Mouse (Mus musculus): ENCODE data around the gene Fank1.
"Not testable (repeated sequence)": the region's sequence is repeated elsewhere in the genome, so short reads cannot be mapped to it uniquely, and the experiment has no call there.

Fank1 gene

DNA sequence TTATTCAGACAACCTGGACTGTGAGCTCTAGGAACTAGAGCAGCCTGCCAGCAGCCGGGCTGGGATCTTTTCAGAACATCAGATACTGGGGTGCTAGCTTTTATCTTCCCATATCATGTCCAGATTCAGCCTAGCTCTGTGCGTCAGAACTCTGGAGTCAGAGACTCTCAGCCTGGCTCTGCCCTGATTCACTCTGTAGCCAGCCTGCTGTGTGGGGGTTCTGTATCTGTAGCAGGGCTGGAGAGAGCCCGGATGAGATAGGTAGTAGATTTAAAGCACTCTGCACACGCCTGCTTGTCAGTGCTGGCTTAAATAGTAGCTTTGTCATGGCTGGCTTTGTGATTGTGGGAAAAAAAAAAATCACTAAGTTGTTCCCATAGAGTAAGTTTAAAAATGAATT, 51.9 kb downstream of the Fank1 start:
- DNase-seq (ENCODE audit: low read depth, low spot score) = no peak

DNA sequence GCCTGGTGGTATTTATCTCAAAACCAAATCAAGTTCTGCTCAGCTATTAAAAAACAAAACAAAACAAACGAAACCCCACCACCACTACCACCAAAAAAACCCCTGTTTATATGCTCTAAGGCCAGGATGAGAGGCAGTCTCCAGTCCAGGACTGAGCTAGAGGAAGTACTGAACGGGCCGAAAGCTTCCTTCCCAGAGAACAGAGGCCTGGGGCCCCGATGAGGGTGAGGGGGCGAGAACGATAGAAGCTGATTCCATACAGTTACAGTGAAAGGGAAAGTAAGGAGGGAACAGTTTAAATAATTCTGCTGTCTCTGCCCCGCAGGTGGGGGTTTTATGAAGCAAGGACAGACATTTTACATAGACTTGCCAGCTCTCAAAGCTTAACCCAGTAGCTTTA, 52.9 kb downstream of the Fank1 start:
- no peak for DNase-seq (ENCODE audit: low read depth, low spot score)

DNA sequence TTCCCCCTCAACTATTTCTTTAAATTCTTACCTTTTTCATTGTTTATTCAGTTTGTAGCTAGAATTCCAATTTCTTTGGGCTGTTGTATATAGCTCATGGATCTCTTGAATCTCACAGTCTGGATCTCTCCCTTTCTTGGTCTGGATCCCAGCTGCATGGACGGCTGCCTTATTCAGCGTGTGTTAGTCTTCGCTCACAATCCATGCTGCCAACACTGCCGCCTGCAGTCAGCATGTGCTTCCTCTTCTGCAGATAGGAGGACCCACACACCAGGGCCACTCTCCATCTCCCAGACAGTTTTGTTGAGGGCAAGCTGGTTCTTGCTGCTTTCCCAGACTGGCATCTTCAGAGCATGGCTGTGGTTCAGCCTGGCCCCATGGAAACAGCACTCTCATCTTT, 62.9 kb downstream of the Fank1 start:
- DNase-seq (ENCODE audit: low read depth, low spot score) = no peak

DNA sequence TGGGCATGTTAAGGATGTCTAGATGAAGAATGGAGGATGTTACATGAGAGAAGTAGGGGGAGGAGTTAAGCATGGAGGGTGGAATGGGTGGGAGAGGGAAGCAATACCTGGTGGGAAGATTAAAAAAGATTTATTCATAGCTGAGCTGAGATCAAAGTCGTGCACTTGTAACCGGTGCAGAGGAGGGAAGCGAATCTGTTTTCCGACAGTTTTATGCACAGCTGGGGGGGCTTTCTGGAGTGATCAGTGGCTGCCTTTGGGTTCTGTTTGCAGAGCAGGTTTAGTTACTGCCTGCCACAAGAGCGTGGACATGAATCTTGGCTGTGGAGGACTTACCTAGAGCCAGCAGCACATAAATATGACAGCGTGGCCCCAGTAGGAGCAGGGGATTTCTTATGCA, 65.4 kb downstream of the Fank1 start:
- no peak for DNase-seq (ENCODE audit: low read depth, low spot score)

DNA sequence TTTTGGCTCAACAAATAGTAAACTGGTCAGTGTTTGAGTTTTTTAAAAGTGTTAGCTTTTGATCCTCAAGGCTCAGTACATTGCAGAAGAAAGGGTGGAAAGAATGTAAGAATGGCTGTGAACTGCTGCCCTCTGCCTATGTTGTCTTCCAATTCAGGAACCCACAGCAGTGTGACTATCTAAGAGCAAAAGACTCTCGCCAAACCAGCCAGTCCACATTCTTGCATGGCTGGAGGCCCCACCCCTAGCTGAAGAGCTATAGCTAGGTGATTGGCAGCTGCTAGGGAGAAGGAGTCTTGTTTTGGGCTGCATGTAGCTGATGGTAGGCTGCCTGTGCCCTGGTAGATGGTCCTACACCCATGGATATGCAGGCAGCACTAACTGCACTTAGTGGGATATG, 70.5 kb downstream of the Fank1 start:
- no peak for DNase-seq (ENCODE audit: low read depth, low spot score)

DNA sequence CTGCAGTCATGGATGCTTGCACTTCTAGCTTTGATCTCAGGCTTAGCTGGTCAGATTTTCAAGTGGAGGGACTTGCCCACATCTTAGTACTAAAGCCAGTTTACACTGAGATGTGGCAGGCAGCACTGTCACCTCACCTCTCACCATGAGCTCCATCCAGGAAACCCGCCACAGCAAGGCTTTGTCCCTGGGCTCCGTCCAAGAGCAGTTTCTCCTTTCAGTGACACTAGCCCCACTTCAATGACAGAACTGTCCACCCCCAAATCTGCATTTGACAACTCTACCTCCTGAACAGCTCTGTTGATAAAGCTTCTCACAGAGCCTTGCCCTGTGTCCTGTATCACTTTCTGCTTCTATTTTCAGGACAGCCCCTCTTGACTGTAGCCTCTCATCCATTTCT, 71.5 kb downstream of the Fank1 start:
- no peak for DNase-seq (ENCODE audit: low read depth, low spot score)

DNA sequence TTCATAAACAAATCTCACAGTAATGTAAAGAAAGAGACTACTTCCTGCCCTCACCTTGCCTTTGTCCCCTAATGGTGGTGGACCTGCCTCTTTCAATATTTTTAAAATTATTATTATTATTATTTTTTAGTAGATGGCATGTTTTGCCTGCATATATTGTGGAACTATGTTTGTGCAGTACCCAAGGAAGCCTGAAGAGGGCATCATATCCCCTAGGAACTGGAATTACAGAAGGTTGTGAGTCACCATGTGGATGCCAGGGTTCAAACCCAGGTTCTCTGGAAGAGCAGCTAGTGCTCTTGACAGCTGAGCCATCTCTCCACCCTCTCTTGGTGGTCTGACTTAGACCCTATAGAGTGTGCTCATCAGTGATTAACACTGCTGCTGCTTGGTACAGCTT, 74.1 kb downstream of the Fank1 start:
- DNase-seq (ENCODE audit: low read depth, low spot score) = peak; percentile 4

DNA sequence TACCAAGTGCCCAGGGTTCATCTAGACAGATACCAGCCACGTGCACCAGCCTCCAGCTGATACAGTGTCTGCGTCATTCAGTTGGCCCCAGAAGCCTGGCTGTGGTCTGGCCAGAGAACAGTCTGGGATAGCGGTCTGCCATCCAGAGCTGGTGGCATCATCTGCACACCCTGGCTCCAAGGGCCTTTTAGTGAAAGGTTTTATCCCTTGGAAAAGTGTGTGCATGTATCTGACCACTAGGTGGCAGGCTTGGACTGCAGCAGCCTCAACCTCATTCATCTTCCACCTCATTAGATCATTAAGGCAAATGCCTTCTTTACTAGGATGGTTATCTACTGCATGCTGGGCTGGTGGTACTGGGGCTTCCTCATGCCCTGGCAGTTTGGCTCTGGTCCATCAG, 79.6 kb downstream of the Fank1 start:
- peak; percentile 61 for DNase-seq (ENCODE audit: low read depth, low spot score)

DNA sequence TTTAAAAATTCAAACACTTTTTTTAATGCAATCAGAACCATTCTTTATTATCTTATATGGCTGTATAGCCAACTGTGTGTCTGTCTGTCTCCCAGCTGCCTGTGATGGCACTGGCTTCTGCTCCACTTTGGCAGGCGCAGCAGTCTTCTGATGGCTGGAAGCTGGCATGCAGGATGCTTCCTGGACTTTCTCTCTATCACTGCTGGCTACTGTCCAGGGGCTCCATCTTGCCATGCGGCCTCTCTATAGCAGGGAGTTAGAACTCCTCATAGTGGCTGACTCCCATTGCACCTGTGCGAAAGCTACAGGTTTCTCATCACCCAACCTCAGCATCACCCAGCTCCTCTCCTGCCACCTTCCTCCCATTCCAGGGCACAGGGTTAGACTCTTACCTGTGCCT, 81.8 kb downstream of the Fank1 start:
- no peak for DNase-seq (ENCODE audit: low read depth, low spot score)

DNA sequence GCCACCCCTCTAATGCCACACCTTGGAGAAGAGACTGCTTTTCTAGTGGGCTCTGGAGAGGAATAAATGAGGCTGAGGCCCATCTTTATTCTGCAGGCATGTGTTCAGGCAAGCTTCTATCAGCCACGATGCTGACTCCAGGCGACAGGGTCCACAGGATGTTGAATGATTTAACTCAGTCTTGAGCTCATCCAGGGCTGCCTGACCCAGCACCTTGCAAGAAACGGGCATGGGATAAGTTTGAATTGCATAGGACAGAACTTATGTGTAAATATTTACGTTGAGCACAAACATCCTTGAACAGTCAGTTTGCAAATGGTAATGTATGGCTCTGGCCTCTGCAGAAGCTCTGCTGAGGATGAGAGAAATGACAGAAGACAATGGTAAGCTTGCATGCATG, 82.9 kb downstream of the Fank1 start:
- DNase-seq (ENCODE audit: low read depth, low spot score) = no peak

DNA sequence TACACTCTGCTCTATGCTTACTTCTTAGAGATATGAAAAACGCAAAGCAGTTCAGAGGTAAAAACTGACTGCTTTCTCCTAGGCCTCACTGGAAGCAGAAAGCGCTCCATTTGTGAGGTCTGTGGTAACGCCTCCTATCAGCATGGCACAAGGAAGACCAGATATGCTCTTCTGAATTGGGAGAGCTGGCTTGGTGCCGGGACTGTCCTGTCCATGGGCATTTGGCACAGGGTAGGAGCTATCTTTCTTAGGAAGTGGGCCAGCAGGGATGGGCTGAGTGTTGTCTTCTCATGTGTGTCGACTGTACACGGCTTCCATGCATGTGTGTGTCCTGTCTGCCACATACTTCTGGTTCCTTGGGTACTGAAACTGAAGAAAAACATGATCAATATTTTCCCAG, 85.6 kb downstream of the Fank1 start:
- no peak for DNase-seq (ENCODE audit: low read depth, low spot score)

DNA sequence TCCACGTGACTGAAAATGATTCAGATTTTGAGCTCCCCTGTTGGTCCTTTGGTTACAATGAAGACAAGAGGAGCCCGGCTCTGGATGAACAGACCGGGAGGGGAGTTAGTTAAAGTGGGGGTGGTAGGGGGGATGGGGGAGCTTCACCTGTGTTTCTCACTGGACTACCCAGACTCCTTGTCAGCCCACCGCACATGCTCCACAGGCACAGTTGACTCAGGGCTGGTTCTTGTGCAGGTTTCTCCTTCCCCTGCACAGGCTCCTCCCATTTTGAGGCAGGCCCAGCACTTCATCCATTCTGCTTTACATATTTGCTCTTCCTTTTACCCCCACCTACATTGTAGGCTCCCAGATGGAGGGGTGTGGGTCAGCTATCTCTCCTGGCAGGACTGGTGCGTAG, 86.1 kb downstream of the Fank1 start:
- no peak for DNase-seq (ENCODE audit: low read depth, low spot score)

DNA sequence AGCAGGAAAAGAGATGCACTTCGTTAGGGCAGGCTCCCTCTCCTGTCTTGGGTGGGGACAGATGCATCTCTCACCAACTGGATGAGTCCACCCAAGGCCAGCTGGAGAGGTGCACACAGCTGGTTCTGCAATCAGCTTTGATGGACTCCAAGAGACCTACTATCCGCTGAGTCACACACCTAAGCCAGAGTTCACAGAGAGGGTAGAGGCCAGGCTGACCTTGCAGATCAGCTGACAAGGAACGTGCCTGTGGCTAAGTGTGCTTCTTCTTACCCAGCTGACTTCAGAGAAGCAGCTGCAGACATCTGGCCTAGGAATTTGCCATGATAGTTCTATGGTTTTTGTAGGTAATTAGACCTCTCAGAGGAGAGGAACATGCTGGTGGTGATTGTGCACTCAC, 86.5 kb downstream of the Fank1 start:
- no peak for DNase-seq (ENCODE audit: low read depth, low spot score)

DNA sequence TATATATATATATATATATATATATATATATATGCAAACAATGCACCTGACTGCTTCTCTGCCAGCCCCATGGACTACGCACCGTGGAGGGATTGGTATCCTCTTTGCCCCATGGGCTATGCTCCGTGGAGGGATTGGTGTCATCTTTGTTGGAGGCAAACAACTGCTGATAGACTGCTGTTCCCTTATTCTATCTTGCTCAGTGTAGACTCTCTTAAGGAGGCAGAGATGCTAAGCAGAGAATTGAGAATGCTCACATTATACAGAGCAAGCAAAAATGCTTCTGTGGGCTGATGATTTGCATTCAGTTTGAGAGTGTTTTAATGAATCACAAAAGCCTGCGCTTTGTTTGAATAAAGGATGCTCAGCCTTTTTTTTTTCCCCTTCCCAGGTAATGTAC, 87.0 kb downstream of the Fank1 start:
- DNase-seq (ENCODE audit: low read depth, low spot score) = no peak

DNA sequence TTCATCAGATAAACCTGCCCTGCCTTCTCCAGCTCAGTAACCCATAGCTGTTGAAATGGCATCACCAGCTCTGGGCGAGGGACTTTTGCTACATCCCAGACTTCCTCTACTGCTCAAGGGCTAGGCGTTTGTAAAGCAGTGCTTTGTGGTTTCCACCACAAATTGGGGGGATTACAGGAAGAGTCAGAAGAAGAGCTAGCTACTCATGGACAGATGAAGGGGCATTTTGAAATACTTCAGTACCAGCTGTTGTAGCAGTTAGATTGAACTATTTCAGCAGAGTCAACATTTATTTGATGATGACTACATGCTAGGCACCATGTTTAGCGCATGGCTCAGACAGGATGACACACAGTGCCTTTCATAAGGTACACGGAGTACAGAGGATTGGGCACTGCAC, 93.6 kb downstream of the Fank1 start:
- no peak for DNase-seq (ENCODE audit: low read depth, low spot score)

DNA sequence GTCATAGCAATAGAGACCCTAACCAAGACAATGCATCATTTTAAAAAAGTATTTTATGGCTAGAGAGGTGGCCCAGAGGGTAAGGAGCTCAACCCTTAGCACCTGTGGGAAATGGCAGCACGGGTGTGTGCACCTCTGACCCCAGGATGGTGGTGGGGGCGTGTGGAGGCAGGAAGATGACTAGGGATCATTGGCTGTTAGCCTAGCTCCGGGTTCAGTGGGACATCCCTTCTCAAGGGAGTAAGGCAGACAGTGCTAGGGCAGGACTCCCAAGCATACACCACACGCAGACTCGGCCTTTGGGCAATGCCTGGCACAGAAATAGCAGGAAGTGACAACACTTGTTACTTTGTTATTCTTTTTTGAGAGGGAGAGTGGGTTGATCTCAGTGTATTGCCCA, 96.0 kb downstream of the Fank1 start:
- DNase-seq (ENCODE audit: low read depth, low spot score) = no peak

DNA sequence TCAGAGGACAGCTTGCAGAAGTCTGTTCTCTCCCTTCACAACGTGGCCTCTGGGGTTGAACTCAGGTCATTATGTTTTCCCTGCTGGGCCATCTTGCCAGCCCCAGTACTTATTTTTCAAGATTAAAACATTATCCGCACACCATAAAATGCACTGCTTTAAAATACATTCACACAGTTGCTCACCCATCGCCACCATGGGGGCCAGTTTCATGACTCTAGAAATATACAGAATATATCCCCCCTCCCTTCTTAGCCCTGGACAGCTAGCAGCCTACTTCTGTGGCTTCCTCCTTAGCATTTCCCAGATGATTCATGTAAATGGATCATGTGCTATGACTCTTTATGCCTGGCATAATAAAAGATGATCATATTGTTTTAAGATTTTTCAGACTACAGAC, 99.5 kb downstream of the Fank1 start:
- no peak for DNase-seq (ENCODE audit: low read depth, low spot score)

DNA sequence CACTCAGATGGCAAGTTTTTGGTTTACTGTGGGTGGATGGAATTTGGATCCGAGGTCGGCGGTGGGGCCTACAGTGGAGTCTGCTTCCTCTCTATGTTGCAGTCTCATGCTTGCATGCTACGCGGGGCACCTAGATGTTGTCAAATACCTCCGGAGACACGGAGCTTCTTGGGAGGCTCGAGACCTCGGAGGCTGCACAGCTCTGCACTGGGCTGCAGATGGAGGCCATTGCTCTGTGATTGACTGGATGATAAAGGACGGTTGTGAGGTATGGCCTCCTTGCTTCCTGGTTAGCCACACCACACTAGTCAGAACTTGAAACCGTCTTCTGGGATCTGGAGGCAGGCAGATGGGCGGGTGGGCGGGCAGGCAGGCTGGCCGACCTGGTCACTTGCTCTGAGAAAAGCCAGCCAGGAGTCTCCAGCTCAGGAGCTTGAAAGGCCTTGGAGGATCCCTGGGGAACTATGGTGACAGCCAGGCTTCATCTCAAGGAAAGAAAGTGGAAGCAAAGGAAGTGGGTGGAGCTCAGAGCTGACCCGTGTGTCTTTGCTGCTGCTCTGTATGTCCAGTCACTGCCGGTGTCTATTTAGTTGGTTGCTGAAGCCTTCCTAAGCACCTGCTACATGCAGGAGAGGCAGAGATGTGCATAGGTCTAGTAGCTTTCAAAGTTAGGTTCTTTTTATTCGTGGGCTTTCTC, 100.1 kb downstream of the Fank1 start:
- no peak for DNase-seq (ENCODE audit: low read depth, low spot score)

DNA sequence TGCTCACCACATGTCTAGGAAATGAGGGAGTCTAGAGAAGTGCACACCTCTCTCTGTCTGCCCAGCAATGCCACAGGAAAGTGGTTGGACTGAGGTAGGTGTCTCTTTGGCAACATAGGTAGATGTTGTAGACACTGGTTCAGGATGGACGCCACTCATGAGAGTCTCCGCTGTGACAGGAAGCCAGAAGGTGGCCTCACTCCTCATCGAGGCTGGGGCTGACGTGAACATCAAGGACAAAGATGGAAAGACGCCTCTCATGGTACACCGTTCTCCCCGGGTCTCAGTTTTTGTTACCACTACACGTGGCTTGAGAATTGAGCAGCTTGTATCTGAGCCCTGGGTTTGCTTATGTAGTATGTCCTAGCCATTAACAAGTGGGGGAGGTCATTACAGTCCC, 103.1 kb downstream of the Fank1 start:
- DNase-seq (ENCODE audit: low read depth, low spot score) = no peak

DNA sequence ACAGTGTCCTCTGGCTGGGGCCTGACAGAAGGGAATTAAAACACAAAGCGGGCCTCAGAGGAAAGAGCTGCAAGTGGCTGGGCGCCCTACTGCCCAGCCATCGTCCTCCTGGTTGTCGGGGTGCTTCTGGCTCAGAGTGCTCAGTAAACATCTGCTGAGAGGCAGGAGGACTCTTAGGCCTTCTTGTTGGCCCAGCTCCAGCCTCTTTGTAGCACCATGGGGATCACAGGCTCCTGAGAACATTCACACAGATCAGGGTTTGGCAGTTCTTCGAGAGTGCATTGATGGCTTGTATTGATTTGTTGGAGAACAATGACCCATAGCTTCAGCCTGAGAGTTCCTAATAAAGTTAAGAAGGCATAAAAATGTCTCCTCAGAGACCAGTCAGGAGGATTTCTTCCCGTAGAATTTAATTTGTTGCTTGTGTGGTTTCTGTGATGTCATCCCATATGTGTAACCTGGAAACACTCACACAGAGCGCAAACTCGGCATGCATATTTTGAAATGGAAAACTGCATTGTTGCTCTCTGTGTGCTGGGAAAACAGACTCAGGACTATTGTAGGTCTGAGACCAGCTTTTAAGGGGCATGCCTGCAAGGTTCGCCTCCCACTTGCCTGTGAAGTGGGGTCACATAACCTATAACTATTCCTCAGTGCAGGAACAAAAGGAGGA, 108.2 kb downstream of the Fank1 start:
- DNase-seq (ENCODE audit: low read depth, low spot score) = not testable (repeated sequence)

DNA sequence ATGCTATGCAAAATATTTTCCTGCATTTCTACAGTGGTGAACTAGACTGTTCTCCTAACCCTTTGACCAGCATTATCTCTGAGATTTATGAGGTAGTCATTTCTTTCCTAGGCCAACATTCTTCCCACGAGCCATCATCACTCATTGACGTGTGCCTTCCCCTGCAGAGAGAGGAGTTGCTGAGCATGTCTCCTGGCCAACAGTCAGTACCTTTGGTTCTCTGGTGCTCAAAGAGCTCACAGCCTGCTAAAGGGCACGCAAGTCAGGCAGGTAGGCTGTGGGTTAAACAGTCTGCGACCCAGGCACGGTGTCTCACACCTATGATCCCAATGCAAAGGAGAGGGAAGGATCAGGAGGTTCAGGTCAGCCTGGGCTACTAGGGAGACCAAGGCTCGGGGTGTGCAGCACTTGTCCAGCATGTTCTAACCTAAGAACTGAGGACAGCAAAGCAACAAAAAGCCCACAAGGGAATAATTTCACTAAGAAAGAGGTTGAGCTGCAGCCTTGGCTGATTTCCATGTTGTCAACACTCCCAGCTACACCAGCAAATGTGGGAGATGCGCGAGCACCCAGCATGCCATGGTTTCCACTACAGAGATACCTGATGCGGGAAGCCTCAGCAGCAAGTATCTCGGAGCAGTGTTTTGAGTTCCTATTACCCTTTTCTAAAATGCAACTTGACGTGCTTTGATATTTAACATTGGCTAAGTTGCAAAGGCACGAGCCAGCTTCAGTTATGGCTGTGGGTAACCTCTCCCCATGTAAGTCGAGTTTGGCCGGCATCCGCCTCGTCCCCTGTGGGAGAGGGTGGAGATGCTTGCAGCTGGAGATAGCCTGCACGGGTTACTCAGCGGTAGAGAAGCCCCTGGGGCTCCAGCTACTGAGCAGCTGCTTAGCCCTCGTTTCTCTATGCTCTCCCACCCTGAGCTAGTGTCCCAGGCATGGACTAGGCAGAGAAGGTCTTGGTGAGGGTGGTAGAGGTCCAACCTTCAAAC, 112.6 kb downstream of the Fank1 start:
- DNase-seq (ENCODE audit: low read depth, low spot score) = no peak

DNA sequence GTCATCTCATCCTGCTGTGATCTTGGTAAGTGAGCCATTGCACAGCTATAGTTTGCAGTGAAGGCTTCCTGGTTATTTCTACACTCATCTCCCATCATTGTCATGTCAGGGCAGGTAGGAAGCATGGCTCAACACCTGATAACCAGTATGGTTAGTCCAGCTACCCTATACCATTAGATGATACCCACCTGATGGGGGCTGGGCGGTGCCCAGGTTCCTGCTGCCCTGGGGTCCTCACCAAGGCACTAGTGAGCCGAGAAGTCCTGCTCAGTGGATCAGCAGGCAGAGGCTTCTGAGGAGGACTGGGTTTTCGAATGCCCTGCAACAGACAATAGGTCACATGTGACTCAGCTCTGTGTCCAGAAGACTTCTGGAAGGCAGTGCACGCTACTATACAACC, 113.3 kb downstream of the Fank1 start:
- no peak for DNase-seq (ENCODE audit: low read depth, low spot score)

DNA sequence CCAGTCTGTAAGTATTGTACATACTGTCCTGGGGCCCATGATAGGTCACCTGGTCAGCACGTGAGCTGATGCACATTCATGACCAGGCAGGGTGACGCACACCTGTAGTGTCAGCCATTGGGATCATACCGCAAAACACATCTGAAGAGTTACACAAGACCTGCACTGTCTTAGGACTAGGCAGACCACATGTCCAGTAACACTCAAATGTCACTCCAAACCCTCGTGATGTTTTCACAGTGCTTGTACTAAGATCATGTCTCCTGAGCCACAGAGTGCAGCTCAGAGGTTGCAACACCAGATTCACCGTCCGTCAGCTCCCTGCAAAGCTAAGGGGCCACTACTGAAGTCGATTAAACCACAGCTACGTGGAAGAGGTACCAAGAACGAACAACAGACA, 114.6 kb downstream of the Fank1 start:
- no peak for DNase-seq (ENCODE audit: low read depth, low spot score)

All from CD4-positive, CD25-positive, alpha-beta regulatory T cell, adult 2 months (primary cell).